Mouse (Mus musculus) WW6 (cell line): Measurements from ENCODE around the gene Npepl1.

Experiments used
- DNase-seq: peaks from one replicate; pipeline ENCODE4 v3.0.0-alpha.2; 2013; ENCODE audit warnings: low read depth, low spot score

Gene Npepl1

GRCm38 (mm10) chr2:174109991-174110782, at the start of gene Npepl1:
Gene Npepl1, plus strand, starts transcription at chr2:174110349.
- no peak for DNase-seq

GRCm38 (mm10) chr2:174061219-174061618, 48.9 kb upstream of the Npepl1 start:
- no peak for DNase-seq

GRCm38 (mm10) chr2:174063074-174063473, 47.1 kb upstream of the Npepl1 start:
- DNase-seq: no peak

DNA sequence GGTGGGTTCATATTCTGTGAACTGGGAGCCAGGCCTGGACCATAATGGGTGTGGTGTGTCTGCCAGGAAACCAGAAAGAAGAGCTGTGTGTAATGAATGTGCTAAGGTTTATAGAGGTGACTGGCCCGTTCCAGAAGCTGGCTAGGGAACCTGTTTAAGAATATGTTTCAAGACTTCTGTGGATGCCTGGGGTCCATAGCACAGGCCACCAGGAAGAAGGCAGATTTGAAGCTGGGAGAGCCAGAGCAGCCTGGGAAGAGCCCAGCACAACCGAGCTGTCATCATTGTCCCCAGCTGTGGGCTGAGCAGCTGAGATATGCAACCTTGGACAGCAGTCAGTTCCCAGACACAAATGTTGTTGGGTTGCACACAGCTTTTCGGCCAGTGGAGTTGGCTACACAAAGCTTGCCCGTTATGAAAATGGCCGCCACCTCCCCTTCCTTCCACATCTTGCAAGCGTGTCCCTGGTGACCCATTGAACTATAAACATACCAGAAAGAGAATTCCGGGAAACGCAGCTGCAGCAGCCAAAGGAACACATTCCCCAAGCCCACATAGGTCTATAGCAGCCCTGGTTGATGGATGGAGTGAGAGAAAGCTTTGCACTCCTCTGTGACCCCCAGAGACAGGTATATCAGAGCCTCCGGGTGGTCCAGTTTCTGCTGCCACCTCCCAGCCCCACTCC, 46.5 kb upstream of the Npepl1 start:
- DNase-seq: no peak

DNA sequence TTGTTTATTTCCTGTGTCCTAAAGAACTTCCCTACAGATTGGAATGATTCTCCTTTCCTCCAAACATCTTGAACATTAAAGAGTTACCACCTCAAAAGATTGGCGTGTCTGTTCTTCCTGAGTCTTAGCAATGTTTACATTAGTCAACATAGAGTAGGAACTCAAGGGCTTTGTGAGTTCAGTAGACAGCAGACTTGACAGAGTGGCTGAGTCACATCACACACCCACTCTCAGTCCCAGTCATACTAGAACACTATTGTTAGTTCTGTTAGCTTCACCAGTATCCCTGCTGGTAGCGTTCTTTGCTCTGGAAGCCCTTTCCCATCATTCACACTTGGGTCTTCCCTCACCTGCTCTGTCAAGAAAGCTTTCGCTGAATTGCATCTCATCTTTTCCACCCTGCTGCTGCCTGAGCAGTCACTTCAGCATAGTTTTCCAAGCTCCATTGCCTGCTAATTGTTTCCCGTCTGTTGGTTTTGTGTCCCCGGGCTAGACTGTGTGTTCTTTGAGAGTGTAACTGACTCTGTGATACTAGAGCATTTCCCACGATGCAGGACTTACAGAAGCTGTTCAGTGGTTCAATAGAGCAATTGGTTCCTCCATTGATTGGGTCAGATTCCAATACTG, 42.2 kb upstream of the Npepl1 start:
- no peak for DNase-seq

- DNase-seq: no peak
Measured at GRCm38 (mm10) chr2:174069532-174070049, 40.6 kb upstream of the Npepl1 start.

DNA sequence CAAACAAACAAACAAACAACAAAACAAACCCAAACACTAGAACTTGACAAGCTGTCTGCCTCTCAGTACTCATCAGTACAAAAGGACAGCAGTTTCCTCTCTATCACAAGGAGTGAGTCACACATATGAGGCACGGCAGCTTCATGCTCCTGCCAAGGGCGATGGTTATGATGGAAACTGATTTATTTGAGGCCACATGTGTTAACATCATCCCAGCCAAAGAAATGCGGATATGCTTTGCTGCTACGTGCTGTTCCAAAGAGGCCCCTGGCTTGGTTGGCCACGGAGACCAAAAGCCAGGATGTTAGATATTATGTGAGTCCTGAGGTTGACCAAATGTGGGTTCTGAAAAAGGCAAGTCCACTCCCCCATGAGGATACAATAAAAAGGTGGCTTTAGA, 38.7 kb upstream of the Npepl1 start:
- no peak for DNase-seq

GRCm38 (mm10) chr2:174073156-174073790, 36.9 kb upstream of the Npepl1 start:
- DNase-seq: no peak

GRCm38 (mm10) chr2:174074621-174075020, 35.5 kb upstream of the Npepl1 start:
- DNase-seq: no peak

- DNase-seq: no peak
Measured at GRCm38 (mm10) chr2:174075072-174075570, 35.0 kb upstream of the Npepl1 start.

GRCm38 (mm10) chr2:174075673-174076432, 34.3 kb upstream of the Npepl1 start, which contains the start of gene Stx16:
Gene Stx16, plus strand, starts transcription at chr2:174076308.
- DNase-seq: peak; percentile 85

DNA sequence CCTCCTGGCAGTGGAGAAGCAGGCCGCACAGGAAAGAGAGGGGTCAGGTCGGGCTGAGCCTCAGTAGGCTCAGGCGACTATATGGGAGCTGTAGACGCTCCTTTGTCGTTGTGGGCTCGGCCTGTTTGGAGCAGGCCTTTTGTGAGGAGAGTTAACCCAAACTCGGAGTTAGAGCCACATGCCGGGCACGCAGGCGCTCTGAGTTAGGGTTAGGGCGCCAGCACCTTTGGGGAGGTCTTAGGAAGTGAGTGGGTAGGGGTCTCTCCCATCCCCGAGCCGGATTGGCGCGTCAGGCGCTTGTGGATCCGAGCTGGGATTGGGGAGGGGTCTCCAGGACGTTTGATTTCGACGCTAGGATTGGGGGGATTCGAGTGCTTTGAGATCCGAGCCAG, 33.7 kb upstream of the Npepl1 start:
- no peak for DNase-seq

GRCm38 (mm10) chr2:174077004-174077695, 33.0 kb upstream of the Npepl1 start:
- DNase-seq: no peak

- DNase-seq: no peak
Measured at GRCm38 (mm10) chr2:174077776-174078338, 32.3 kb upstream of the Npepl1 start.

DNA sequence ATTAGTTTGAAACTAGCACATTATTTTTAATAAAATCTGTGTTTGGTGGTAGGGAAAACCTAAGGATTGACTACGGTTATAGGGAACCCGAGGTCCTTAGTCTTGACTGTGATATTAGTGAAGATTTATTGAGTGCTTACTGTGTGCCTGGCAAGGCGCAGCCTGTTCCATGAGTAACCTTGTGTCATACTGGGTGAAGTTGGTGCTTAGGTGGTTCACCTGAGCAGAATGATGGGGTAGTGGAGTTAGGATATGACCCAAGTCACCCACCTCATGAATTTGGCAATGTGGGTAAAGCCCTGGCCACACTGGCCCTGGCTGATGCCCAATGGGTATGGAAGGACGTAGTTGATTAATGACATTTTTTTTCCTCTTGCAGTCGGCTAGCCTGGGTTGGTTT, 28.3 kb upstream of the Npepl1 start:
- DNase-seq: no peak

DNA sequence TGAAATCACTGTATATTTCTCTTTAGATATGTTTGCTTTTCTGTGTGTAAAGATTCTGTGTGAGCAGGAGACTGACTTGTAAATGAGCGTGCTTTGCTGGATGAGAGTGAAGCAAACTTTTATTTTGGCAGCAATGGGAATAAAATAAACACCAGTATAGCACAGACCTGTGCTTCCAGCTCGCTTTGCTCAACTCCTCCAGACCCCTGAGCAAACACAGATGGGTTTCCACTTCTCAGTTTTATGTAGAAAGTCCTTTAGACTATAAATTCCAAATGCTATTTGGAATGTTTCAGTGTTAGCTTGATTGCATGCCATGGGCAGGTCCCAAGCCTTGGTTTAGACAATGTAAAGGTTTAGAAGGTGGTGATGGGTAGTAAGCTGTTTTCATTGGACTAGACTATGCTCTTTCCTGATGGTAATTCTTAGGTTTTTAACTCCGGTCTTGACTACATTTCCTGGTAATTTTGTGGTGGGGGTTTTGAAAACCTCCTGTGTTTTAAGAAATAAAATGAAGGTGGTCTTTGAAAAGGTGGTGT, 27.7 kb upstream of the Npepl1 start:
- DNase-seq: no peak

- no peak for DNase-seq
Measured at GRCm38 (mm10) chr2:174095086-174095485, 15.1 kb upstream of the Npepl1 start.

DNA sequence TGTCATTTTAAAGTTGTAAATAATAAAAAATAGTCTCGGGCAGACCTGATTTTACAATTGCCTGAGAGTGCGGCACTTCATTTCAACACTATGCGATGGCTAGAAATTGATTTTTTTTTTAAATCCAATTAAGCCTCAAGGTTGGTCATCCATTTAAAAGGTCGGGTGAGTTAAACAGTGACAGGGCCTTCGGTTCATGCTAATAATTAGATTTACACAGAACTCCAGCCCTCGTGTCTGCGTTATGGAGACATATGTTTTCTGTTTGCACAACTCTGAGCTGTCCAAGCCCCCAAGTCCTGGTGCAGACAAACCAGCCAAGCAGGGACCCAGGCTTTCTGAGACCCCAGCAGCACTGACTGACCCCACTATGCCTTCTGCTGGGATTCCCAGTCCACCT, 7.8 kb upstream of the Npepl1 start:
- no peak for DNase-seq

- no peak for DNase-seq
Measured at GRCm38 (mm10) chr2:174103527-174103926, 6.6 kb upstream of the Npepl1 start.

GRCm38 (mm10) chr2:174107375-174107774, 2.8 kb upstream of the Npepl1 start:
- no peak for DNase-seq
